Mouse (Mus musculus) urinary bladder, postnatal 10 days (tissue): ENCODE measurements around the gene Cyp4a31.
"Not testable (repeated sequence)": the region's sequence is repeated elsewhere in the genome, so short reads cannot be mapped to it uniquely, and the experiment has no call there.

ENCODE experiments used
- DNase-seq: peaks from one replicate; pipeline ENCODE4 v3.0.0; 2022; ENCODE audit warnings: low spot score

Gene Cyp4a31

GRCm38 (mm10) chr4:115563401-115563800 is at the start of gene Cyp4a31:
Gene Cyp4a31, plus strand, starts transcription at chr4:115563649.
- DNase-seq: no peak

GRCm38 (mm10) chr4:115513964-115514363 is 49.5 kb upstream of the Cyp4a31 start:
- not testable (repeated sequence) for DNase-seq

DNA sequence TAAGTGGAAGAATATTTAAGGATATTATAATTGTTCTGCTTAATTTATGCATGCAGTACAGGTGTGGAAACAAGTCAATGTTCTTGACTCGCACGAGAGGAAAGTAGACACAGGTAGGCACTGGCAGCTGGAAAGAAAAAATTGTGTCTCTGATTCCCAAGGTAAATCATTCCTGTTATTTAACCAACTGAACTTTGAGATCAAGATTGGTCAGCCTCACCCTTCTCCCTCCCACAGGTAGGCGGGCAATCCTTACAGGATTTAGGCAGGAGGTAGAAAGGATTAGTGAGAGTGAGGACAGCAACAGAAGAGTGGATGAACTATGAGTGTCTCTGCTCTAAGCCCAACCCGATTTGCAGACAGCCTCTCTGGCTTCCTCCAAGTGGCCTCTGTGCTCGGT is 45.4 kb upstream of the Cyp4a31 start, which contains the start of gene Cyp4a10:
Gene Cyp4a10 (plus strand): TSS at position 265 of the 400 bp plus-strand sequence.
- DNase-seq: not testable (repeated sequence)

GRCm38 (mm10) chr4:115519444-115519843 is 44.0 kb upstream of the Cyp4a31 start:
- DNase-seq: no peak

DNA sequence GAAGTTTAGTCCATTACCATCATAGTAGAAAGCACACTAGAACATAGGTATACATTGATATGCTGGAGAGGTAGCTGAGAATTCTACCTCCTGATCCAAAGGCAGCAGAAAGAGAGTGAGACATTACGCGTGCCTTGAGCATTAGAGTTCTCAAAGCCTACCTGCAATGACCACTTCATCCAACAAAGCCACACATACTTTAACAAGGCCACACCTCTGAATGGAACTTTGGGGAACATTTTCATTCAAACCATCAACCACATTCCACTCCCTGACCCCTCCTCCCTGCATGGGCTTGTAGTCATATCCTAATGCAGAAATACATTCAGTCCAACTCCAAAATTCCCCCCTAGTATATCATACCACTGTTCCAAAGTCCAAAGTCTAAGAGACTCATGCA is 41.7 kb upstream of the Cyp4a31 start:
- no peak for DNase-seq

DNA sequence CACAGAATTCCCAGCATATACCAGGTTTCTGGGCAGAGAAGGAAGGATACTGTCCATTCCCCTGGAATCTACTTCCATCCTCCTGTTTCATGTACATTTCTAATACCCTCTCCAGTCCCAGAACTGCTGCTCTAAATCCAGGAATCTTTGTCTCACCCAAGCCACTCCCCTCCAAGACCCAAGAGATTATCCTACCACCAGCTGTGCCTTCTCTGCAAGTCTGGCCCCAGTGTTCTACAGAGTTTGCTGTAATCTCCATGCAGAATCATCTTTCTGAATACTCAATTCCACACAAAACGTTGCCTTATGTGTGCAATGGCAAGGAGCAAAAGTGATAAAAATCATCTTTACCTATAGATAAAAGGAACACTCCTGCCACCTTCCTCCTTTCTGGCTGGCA is 18.3 kb upstream of the Cyp4a31 start:
- DNase-seq: no peak

DNA sequence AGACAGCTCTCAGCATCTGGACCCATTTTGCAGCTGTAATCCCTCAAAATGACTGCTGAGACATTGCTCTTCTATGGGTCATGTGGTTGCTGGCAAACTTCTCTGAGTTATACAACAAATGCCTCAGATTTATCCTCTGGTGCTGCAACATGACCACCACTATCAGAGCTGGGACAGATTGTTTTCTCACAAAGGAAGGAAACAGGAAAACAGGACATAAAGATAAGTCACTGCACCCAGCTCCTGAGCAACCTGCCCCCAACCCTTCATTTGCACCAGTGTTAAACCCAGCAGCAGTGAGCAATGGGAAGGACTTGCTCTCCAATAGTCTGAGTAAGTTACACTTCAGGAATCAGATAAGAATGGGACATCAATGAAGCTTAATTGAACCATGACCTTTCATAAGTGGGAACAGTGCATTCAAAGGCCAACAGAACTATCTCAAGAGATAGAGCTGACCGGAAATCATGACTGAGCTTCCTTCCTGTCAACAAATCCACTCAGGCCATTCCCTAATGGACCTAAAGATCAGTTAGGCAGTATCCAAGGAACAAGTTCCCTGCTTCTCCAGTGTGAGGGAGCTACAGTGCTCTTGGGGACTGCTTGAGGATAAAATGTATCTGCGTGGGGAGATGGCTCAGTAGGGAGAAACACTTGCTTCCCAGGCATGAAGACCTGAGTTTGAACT is 17.2 kb upstream of the Cyp4a31 start:
- no peak for DNase-seq

GRCm38 (mm10) chr4:115552726-115553125 is 10.7 kb upstream of the Cyp4a31 start:
- DNase-seq: no peak

GRCm38 (mm10) chr4:115555513-115555912 is 7.9 kb upstream of the Cyp4a31 start:
- no peak for DNase-seq

GRCm38 (mm10) chr4:115557861-115558561 is 5.4 kb upstream of the Cyp4a31 start:
- no peak for DNase-seq

DNA sequence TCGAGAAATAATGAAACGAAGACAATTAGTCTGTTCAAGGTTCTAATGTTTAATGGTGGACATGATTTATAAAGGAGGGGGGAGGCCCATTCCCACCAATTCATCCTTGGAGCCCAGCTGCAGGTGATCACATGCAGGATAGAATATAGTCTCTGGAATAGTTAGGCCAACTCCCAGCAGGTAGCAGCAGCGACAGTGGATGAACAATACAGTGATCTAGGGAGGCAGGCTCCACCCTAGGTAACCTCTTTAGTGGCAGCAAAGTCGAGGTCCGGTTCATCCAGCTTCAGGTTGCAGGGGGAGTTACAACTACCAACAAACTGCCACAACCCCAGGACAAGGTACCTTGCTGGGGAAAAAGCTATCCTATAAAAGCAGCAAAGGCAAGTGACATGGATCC is 2.2 kb upstream of the Cyp4a31 start:
- DNase-seq: not testable (repeated sequence)

DNA sequence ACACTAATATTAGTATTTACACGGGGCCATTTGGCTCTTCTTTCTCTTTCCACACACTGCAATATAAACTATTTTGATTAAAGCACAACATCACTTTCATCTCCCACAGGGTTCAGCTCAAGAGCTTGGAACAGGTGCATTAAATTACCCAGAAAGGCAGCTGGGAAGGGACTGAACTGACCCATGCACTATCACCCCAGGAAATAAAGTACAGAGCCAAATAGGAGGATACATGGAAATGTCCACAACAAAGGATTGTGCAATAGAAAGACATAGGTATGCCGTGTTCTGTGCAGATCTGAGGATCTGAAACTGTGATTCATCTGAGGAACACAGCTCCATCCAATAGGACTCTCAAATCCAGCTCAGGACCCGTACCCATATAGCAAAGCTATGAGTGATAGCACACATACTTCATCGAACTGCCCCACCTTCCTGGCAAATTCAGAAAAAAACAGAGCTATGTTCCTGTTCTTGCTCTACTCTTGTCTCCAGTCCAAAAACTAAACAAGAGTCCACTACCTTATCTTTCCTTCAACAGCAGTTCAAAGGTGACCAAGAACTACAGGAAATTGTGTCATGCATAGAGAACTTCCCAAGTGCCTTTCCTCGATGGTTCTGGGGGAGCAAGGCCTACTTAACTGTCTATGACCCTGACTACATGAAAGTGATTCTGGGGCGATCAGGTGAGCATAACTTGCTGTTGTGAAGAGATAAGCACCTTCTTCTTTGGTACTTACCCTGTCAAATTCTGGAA is 1.2 kb downstream of the Cyp4a31 start:
- not testable (repeated sequence) for DNase-seq

GRCm38 (mm10) chr4:115575255-115575654 is 11.8 kb downstream of the Cyp4a31 start:
- no peak for DNase-seq

DNA sequence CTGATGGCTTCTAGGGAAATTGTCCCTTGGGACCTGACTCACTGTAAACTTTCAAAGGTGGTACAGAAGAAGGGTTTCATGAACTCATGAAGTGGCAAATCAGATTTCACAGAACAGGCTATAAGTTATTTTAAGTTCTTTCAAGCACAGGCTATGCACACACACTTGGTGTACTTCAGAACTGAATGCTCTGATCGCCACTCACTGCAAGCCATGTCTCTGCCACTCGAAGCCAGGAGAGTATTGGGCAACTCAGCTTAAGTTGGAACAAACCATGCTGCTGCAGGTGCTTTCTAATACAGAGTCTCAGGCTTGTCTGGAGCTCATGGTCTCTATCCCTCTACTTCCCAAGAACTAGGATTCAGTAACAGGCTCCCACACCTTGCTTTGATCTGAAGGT is 12.3 kb downstream of the Cyp4a31 start:
- no peak for DNase-seq

DNA sequence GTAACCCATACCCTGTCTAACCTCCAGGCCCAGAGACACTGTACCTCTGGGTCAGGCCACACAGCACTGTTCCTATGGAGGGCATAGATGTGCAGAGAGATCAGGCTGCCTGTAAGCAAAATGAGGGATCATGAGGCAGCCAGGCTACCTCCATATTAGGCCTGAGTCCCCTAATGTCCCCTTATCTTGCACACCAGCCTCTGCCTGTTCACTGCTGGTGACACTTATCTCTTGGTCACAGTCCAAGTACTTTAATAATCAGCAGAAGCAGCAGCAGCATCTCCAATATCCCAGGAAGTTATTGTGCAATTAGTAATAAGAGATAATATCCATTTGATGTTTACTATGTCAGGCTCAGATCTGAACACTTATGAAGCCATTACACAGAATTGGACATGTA is 19.6 kb downstream of the Cyp4a31 start:
- DNase-seq: no peak

GRCm38 (mm10) chr4:115596357-115596756 is 32.9 kb downstream of the Cyp4a31 start:
- DNase-seq: no peak

DNA sequence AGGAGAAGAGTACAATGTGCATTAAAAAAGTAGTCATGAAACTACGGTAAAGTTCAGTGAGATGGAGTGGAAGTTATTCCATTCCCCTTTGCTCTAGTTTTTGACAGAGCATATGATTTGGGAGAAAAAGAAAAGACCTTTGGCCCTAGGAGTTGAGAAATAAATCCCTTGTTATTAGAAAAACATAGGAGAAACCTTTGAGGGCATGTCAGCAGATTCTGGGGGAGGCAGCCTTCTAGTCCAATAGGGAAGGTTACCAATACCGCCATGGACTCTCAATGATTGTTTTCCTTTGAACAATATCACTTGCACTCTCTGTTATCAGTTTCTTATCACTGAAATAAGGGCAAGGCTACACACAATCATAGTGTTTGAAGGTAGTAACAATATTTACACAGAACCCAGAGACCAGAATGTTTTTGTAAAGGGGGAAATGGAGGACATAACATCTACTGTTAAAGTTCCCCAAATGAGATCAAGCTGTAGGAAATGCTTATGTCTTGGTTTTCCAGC is 33.4 kb downstream of the Cyp4a31 start:
- no peak for DNase-seq

DNA sequence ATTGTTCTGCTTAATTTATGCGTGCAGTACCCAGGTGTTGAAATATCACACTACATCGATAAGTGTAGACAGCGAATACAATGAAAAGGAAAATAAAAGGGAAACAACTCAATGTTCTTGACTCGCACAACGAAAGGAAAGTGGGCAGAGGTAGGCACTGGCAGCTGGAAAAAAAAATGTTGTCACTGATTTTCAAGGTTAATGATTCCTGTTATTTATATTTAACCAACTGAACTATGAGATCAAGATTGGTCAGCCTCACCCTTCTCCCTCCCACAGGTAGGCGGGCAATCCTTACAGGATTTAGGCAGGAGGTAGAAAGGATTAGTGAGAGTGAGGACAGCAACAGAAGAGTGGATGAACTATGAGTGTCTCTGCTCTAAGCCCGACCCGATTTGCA is 37.2 kb downstream of the Cyp4a31 start, which contains the start of gene Cyp4a32:
Gene Cyp4a32 (plus strand): TSS at position 359 of the 400 bp plus-strand sequence.
- not testable (repeated sequence) for DNase-seq

DNA sequence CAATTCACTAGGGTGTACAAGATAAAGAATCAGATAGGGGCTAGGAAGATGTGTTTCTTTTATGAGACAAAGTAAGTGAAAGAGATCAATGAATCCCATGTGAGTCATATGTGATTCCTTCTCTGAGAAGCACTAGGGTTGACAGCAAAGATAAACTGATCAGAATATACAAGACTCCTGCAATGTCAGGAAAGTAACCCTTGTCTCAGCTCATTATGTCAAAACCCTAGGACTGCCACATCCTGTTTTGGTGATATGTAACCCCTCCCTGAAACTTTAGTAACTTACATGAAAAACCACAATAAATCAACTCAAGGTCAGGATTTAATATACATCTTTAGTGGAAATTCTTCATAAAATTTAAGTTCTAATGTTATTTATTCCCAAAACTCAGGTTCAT is 50.6 kb downstream of the Cyp4a31 start:
- no peak for DNase-seq

GRCm38 (mm10) chr4:115625560-115625959 is 62.1 kb downstream of the Cyp4a31 start:
- not testable (repeated sequence) for DNase-seq
